Mouse (Mus musculus): ENCODE measurements around the gene Pde6b. TPM values are rescaled to one million over a fixed set of nuclear protein-coding genes. Genes with fewer than 3 reads are reported as not detected.

The Pde6b gene
- polyA plus RNA-seq, 1 experiment from 2014 or later: not detected

DNA sequence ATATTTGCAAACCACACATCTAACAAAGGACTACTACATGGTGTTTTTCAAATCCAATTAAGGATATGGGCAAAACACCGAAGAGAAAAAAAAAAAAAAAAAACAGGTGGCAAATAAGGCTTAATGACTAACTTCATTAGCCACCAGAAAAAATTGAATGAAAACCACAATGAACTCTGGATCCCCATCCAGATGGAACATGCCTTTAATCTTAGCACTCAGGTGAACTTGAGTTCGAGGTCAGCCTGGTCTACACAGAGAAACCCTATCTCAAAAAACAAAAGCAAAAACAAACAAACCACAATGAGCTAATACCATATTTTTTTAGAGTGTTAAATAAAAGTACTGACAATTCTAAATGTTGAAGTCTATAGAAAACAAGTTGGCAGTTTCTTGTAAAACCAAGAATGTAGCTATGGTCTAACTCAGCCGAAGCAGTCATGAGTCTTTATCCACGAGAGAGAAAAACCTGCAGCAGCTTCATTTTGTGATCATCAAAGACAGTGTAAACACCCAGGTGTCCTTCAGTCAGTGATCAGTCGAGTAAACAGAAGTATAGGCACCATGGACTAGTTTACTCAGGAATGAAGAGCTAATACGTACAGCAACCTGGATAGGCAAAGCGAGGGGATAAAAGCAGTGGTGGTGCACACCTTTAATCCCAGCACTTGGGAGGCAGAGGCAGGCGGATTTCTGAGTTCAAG, 62.8 kb downstream of the Pde6b start:
- no peak overlapping the region for H3K4me2 ChIP-seq (replicated peaks)
- no peak overlapping the region for H3K27ac ChIP-seq (replicated peaks)
- no peak overlapping the region for H3K4me3 ChIP-seq
- ATAC-seq (replicated peaks): no peak
- H3K27me3 ChIP-seq: peaks cover 17% of the 10 kb centered on the region; the same call in 1 of the 2 replicates
- no peak overlapping the region for H3K9ac ChIP-seq (replicated peaks)
- no peaks in the 10 kb centered on the region for H3K9me3 ChIP-seq
- WGBS: 74% methylated on average over 8 of the region's 8 CpGs
- H3K4me1 ChIP-seq: no peaks in the 10 kb centered on the region; the same call in 1 of the 2 replicates
- no peaks in the 10 kb centered on the region for H3K36me3 ChIP-seq

GRCm38 (mm10) chr5:108451611-108452010, 63.4 kb downstream of the Pde6b start:
- no peaks in the 10 kb centered on the region for H3K36me3 ChIP-seq
- WGBS: 81% methylated on average over 1 of the region's 1 CpGs

GRCm38 (mm10) chr5:108452422-108452821, 64.2 kb downstream of the Pde6b start:
- no peak overlapping the region for H3K4me2 ChIP-seq (replicated peaks)

More at GRCm38 (mm10) chr5:108451611-108452010, 63.4 kb downstream of the Pde6b start:
- H3K4me3 ChIP-seq: no peak overlapping the region
- ATAC-seq (replicated peaks): no peak
- peaks cover 23% of the 10 kb centered on the region; the same call in 1 of the 2 replicates for H3K27me3 ChIP-seq
- H3K4me2 ChIP-seq (replicated peaks): no peak overlapping the region
- no peak overlapping the region for H3K9ac ChIP-seq (replicated peaks)
- H3K4me1 ChIP-seq: no peaks in the 10 kb centered on the region; the same call in 1 of the 2 replicates
- H3K9me3 ChIP-seq: no peaks in the 10 kb centered on the region
- H3K27ac ChIP-seq (replicated peaks): no peak overlapping the region

DNA sequence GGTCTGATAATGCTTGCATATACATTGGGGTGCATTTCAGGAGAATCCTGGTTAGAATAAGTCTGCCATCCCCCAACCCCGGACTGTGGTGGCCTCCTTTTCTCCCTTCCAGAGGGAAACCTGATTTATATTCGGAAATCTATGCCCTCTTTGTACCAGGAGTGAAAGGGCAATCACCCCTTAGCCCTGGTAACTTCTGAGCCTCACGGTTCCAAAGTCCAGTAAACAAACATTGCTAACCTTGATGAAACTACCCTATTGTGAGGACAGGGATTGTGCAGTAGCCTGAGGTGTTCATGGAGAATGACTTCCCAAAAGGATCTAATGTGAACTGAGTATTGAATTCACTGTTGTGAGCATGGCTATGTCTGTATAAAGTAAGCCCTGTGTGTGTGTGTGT, 65.9 kb downstream of the Pde6b start:
- Histone ChIP-seq H3K36me3 (no peaks in the 10 kb centered on the region), H3K4me3 (no peak overlapping the region), H3K4me2 (replicated peaks) (no peak overlapping the region), H3K27ac (replicated peaks) (no peak overlapping the region), H3K9ac (replicated peaks) (no peak overlapping the region), H3K9me3 (no peaks in the 10 kb centered on the region), H3K27me3 (peaks cover 18% of the 10 kb centered on the region; the same call in 1 of the 2 replicates), H3K4me1 (no peaks in the 10 kb centered on the region)
- ATAC-seq (replicated peaks): no peak
- WGBS: 54% methylated on average over 3 of the region's 3 CpGs

More at GRCm38 (mm10) chr5:108452422-108452821, 64.2 kb downstream of the Pde6b start:
- Histone ChIP-seq H3K4me1 (no peaks in the 10 kb centered on the region; the same call in 1 of the 2 replicates), H3K27ac (replicated peaks) (no peak overlapping the region), H3K36me3 (no peaks in the 10 kb centered on the region), H3K4me3 (no peak overlapping the region), H3K27me3 (peaks cover 24% of the 10 kb centered on the region; the same call in 1 of the 2 replicates), H3K9me3 (no peaks in the 10 kb centered on the region), H3K9ac (replicated peaks) (no peak overlapping the region)
- no peak for ATAC-seq (replicated peaks)
- WGBS: 100% methylated on average over 1 of the region's 1 CpGs

DNA sequence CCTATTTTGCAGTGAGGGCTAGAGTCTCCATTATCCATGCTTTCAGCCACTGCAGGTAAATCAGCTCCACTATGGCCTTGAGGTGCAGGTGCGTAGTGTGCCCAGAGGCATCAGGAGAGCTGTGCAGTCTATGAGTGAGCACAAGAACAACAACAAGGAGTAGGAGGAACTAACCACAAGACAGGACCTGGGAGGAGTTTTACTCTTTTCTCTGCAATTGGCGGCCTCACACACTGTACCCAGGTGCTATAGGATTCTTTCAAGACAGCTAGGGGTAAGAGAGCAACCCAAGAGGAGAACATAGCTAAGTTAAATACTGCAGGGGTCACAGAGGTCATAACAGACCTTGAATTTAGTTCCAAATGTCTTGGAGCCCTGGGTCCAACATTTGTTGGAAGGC, 70.5 kb downstream of the Pde6b start:
- no peak overlapping the region for H3K9ac ChIP-seq (replicated peaks)
- ATAC-seq (replicated peaks): no peak
- H3K27me3 ChIP-seq: peaks cover 10% of the 10 kb centered on the region; the same call in 1 of the 2 replicates
- H3K4me1 ChIP-seq: peaks cover 21% of the 10 kb centered on the region
- no peak overlapping the region for H3K4me2 ChIP-seq (replicated peaks)
- no peak overlapping the region for H3K4me3 ChIP-seq
- H3K36me3 ChIP-seq: no peaks in the 10 kb centered on the region
- H3K27ac ChIP-seq (replicated peaks): no peak overlapping the region
- H3K9me3 ChIP-seq: no peaks in the 10 kb centered on the region
- 80% methylated on average over 2 of the region's 2 CpGs for WGBS

DNA sequence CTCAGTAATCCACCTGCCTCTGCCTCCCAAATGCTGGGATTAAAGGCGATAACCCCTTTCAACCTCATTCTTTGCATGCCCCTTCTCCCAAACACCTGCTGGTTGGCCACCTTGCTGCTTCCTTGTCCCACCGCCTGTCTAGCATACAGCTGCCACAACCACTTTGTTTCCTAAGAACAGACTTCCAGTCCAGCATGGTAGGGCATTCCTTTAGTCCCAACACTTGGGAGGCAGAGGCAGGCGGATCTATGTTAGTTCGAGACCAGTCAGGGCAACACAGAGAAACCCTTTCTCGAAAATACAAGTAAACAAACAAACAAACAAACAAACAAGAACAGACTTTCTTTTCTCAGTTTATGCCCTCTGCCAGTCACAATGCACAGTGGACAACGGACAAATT, 72.3 kb downstream of the Pde6b start:
- Histone ChIP-seq H3K36me3 (no peaks in the 10 kb centered on the region), H3K9me3 (no peaks in the 10 kb centered on the region), H3K4me2 (replicated peaks) (peak overlapping the region; percentile 90), H3K4me1 (peaks cover 33% of the 10 kb centered on the region), H3K27me3 (peaks cover 10% of the 10 kb centered on the region; the same call in 1 of the 2 replicates), H3K4me3 (peak overlapping the region; percentile 95), H3K9ac (replicated peaks) (peak overlapping the region; percentile 99), H3K27ac (replicated peaks) (no peak overlapping the region)
- WGBS: 42% methylated on average over 6 of the region's 6 CpGs
- peak; percentile 21; the same call in 1 of the 2 replicates for ATAC-seq (replicated peaks)

GRCm38 (mm10) chr5:108461082-108462065, 73.2 kb downstream of the Pde6b start, which contains the start of gene Pcgf3:
Pcgf3 (plus strand) TSS chr5:108461232.
- Histone ChIP-seq H3K9ac (replicated peaks) (peak within 1 kb of the TSS; percentile 99), H3K36me3 (no peaks in the 10 kb centered on the region), H3K9me3 (no peaks in the 10 kb centered on the region), H3K4me2 (replicated peaks) (peak within 1 kb of the TSS; percentile 90), H3K4me3 (peak within 1 kb of the TSS; percentile 95), H3K27me3 (peaks cover 6% of the 10 kb centered on the region; the same call in 1 of the 2 replicates), H3K27ac (replicated peaks) (peak within 1 kb of the TSS; percentile 88), H3K4me1 (peaks cover 42% of the 10 kb centered on the region)
- peak; percentile 96 for ATAC-seq (replicated peaks)
- WGBS: under 1% methylated on average over 61 of the region's 62 CpGs

GRCm38 (mm10) chr5:108462446-108462845, 74.3 kb downstream of the Pde6b start:
- Histone ChIP-seq H3K4me1 (peaks cover 53% of the 10 kb centered on the region), H3K9ac (replicated peaks) (peak overlapping the region; percentile 99)

DNA sequence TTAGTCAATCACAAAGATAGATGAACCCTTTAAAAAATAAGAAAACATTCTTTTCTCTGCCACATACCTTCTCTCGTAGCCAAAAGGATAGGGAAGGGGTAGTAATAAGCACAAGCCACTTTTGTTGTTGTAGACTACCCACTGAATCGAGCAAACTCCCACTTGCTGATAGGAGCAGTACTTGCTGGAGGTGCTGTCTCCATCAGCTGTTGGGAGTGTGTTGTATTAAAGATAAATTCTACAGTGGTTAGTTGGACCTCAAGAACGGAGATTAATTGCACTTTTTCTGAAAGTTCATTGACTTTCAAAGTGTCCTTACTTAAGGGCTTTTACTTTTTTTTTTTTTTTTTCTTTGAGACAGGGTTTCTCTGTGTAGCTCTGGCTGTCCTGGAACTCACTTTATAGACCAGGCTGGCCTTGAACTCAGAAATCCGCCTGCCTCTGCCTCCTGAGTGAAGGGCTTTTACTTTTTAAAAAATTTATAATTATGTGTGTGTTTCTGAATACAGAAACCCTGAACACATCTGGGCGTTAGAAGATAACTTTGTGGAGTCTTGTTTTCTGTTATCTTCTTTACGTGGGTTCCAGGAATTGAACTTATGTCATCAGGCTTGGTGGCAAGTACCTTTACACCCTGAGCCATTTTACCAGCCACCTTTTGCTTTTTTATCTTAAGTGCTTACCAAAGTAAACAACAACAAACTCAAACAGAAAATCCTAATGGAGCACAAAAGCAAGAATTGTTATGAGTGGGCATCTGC, 77.1 kb downstream of the Pde6b start:
- WGBS: 87% methylated on average over 6 of the region's 6 CpGs
- no peak for ATAC-seq (replicated peaks)
- Histone ChIP-seq H3K36me3 (peaks cover 3% of the 10 kb centered on the region; the same call in 1 of the 2 replicates), H3K9me3 (no peaks in the 10 kb centered on the region), H3K4me3 (no peak overlapping the region), H3K4me1 (peaks cover 73% of the 10 kb centered on the region), H3K27me3 (no peaks in the 10 kb centered on the region), H3K27ac (replicated peaks) (no peak overlapping the region), H3K4me2 (replicated peaks) (no peak overlapping the region), H3K9ac (replicated peaks) (no peak overlapping the region)

More at GRCm38 (mm10) chr5:108462446-108462845, 74.3 kb downstream of the Pde6b start:
- Histone ChIP-seq H3K36me3 (no peaks in the 10 kb centered on the region), H3K4me3 (peak overlapping the region; percentile 95), H3K27me3 (no peaks in the 10 kb centered on the region; the same call in 1 of the 2 replicates), H3K4me2 (replicated peaks) (peak overlapping the region; percentile 90), H3K27ac (replicated peaks) (no peak overlapping the region), H3K9me3 (no peaks in the 10 kb centered on the region)
- 40% methylated on average over 4 of the region's 4 CpGs for WGBS
- ATAC-seq (replicated peaks): no peak

DNA sequence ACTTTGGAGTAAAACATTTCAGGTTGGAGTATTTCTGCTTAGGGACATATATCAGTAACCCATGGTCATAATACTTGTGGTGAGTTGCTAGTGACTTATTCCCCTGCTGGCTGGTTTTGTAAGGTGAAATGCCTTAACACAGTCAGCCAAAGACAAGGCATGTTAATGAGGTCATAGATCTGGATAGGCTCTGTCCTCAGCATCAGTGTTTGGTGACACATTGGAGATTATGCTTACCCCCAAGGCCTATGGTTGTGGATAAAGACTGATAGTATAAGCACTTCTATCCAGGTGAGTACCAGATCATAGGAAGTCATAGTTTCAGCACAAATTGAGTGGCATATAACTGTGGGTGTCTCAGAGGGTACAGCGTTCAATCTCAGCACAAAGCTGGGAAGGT, 78.5 kb downstream of the Pde6b start:
- no peaks in the 10 kb centered on the region for H3K9me3 ChIP-seq
- no peaks in the 10 kb centered on the region for H3K27me3 ChIP-seq
- no peak for ATAC-seq (replicated peaks)
- H3K4me2 ChIP-seq (replicated peaks): no peak overlapping the region
- H3K27ac ChIP-seq (replicated peaks): no peak overlapping the region
- peaks cover 69% of the 10 kb centered on the region for H3K4me1 ChIP-seq
- no peak overlapping the region for H3K9ac ChIP-seq (replicated peaks)
- peaks cover 3% of the 10 kb centered on the region; the same call in 1 of the 2 replicates for H3K36me3 ChIP-seq
- 93% methylated on average over 1 of the region's 1 CpGs for WGBS
- H3K4me3 ChIP-seq: no peak overlapping the region

- H3K27ac ChIP-seq (replicated peaks): no peak overlapping the region
- H3K36me3 ChIP-seq: peaks cover 31% of the 10 kb centered on the region
- no peak for ATAC-seq (replicated peaks)
- no peaks in the 10 kb centered on the region for H3K27me3 ChIP-seq
- H3K4me2 ChIP-seq (replicated peaks): no peak overlapping the region
- H3K4me1 ChIP-seq: peaks cover 43% of the 10 kb centered on the region
- no peaks in the 10 kb centered on the region for H3K9me3 ChIP-seq
- no peak overlapping the region for H3K4me3 ChIP-seq
- no peak overlapping the region for H3K9ac ChIP-seq (replicated peaks)
- WGBS: 77% methylated on average over 7 of the region's 7 CpGs
Observed at GRCm38 (mm10) chr5:108469617-108470016, 81.4 kb downstream of the Pde6b start.
